Mouse (Mus musculus) MN1 (cell line): ENCODE results near the gene Cyp2c65.
"Not testable (repeated sequence)": the region's sequence is repeated elsewhere in the genome, so short reads cannot be mapped to it uniquely, and the experiment has no call there.

Experiments used
- DNase-seq: peaks from one replicate; pipeline ENCODE4 v3.0.0-alpha.2; 2016; ENCODE audit warnings: low spot score

Gene Cyp2c65

DNA sequence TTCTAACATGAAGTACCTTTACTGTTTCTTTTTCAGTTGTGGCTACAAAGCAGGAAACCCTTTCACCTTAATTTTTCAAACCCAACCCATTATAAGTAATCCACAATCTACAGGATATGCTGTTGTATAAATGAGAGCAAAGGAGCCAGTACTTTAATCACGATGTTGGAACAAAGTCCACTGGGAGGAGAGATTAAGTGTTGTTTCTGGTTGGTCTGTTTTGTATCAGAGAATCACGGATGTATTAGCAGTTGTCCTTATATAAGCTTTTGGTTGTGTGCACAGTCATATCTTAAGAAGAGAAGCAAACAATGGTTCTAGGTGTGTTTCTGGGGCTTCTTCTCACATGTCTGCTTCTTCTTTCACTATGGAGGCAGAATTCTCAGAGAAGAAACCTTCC lies at the start of gene Cyp2c65:
Cyp2c65 (plus strand) TSS at position 297 of the 400 bp plus-strand sequence.
- no peak for DNase-seq

DNA sequence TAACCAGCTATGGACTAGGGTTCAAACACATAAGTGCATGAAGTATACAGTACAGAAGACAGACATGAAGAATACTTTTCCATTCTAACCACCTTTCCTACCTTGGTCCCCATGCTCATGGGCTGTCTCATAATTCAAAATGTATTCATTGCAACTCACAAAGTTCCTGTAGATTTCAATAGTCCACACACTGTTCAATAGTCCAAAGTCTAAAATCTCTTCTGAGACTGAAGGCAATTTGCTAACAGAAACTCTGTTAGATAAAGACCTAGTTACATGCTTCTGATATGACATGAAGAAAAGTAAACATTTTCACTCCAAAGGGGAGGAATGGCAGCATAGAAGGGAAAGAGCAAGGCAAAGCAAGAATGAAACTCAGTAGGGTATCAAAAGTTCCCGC lies 2.9 kb upstream of the Cyp2c65 start:
- no peak for DNase-seq

GRCm38 (mm10) chr19:39098779-39099178 lies 38.0 kb downstream of the Cyp2c65 start:
- not testable (repeated sequence) for DNase-seq

DNA sequence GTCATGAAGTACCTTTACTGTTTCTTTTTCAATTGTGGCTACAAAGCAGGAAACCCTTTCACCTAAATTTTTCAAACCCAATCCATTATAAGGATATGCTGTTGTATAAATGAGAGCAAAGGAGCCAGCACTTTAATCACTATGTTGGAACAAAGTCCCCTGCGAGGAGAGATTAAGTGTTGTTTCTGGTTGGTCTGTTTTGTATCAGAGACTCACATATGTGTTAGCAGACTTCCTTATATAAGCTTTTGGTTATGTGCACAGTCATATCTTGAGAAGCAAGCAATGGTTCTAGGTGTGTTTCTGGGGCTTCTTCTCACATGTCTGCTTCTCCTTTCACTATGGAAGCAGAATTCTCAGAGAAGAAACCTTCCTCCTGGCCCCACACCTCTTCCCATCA lies 52.8 kb downstream of the Cyp2c65 start, which contains the start of gene Cyp2c66:
Cyp2c66 (plus strand) TSS at position 255 of the 400 bp plus-strand sequence.
- no peak for DNase-seq
